Mouse (Mus musculus) neural tube, embryonic 12.5 days (tissue): ENCODE results near the gene Cnnm2. TPM values are rescaled to one million over a fixed set of nuclear protein-coding genes. Genes with fewer than 3 reads are reported as not detected.

Source experiments
- ATAC-seq: fragments of 200-750 bp; cut with Nextera tagmentation; 2 replicates; pipeline ENCODE4 v1.8.0; 2017; ENCODE audit warnings: low read depth, mild to moderate bottlenecking, moderate TSS enrichment, moderate library complexity; ENCODE audit not compliant: low FRiP score
- H3K27ac ChIP-seq: fragments of 300-500 bp; sonication (generic); 2 replicates; pipeline ENCODE4 v1.5.1; 2016
- H3K27me3 ChIP-seq: fragments of 300-500 bp; sonication (generic); replicated peaks from 2 replicates; pipeline ENCODE4 v1.6.1; 2016; ENCODE audit warnings: mild to moderate bottlenecking
- H3K36me3 ChIP-seq: fragments of 300-500 bp; sonication (generic); 2 replicates; pipeline ENCODE4 v1.6.1; 2016; ENCODE audit warnings: mild to moderate bottlenecking
- H3K4me1 ChIP-seq: fragments of 300-500 bp; sonication (generic); 2 replicates; pipeline ENCODE4 v1.6.1; 2016
- H3K4me2 ChIP-seq: fragments of 300-500 bp; sonication (generic); replicated peaks from 2 replicates; pipeline ENCODE4 v1.6.1; 2016; ENCODE audit warnings: mild to moderate bottlenecking
- H3K4me3 ChIP-seq: fragments of 300-500 bp; sonication (generic); 2 replicates; pipeline ENCODE4 v1.5.1; 2016
- H3K9ac ChIP-seq: fragments of 300-500 bp; sonication (generic); 2 replicates; pipeline ENCODE4 v1.6.1; 2016; ENCODE audit warnings: mild to moderate bottlenecking
- H3K9me3 ChIP-seq: fragments of 300-500 bp; sonication (generic); 2 replicates; pipeline ENCODE4 v1.6.1; 2016; ENCODE audit warnings: mild to moderate bottlenecking
- WGBS: fragments of 180-500 bp; shearing (Covaris S2); methylation state at CpG from one replicate; pipeline ENCODE4 v1.1.7; 2016; 5-methylcytosine and 5-hydroxymethylcytosine counted together
- polyA plus RNA-seq: library from polyadenylated mRNA; unstranded; fragments of >200 nt; fragmentation: Nextera tagmentation; extraction: Ambion mirVana; gene quantifications from 2 replicates; pipeline ENCODE4 v1.2.1, GENCODE M21; 2016

The Cnnm2 gene
- polyA plus RNA-seq, 1 experiment from 2014 or later: 8.4 TPM

- H3K9ac ChIP-seq: no peak overlapping the region
- H3K4me3 ChIP-seq: no peak overlapping the region
- no peaks in the 10 kb centered on the region for H3K4me1 ChIP-seq
- H3K27me3 ChIP-seq: no peaks in the 10 kb centered on the region
- WGBS: 65% methylated on average over 4 of the region's 4 CpGs
- H3K27ac ChIP-seq: no peak overlapping the region
- no peaks in the 10 kb centered on the region for H3K9me3 ChIP-seq
- H3K4me2 ChIP-seq: no peak overlapping the region
- ATAC-seq: no peak
- no peaks in the 10 kb centered on the region; the same call in 1 of the 2 replicates for H3K36me3 ChIP-seq
Measured at GRCm38 (mm10) chr19:46928136-46928535, 166.7 kb downstream of the Cnnm2 start.

- Histone ChIP-seq H3K4me1 (no peaks in the 10 kb centered on the region), H3K27me3 (no peaks in the 10 kb centered on the region), H3K27ac (no peak overlapping the region), H3K9ac (no peak overlapping the region), H3K4me3 (no peak overlapping the region), H3K36me3 (no peaks in the 10 kb centered on the region), H3K9me3 (no peaks in the 10 kb centered on the region), H3K4me2 (no peak overlapping the region)
- ATAC-seq: no peak
- 66% methylated on average over 6 of the region's 6 CpGs for WGBS
Measured at GRCm38 (mm10) chr19:46929044-46929587, 167.7 kb downstream of the Cnnm2 start.

Other genes with a start within 250 kb of the Cnnm2 start
- 190 and 194 TPM in 2 replicates for gene Arl3, start 188.4 kb upstream of the Cnnm2 start, polyA plus RNA-seq
- 11.4 and 12.2 TPM in 2 replicates for gene Sfxn2, start 188.2 kb upstream of the Cnnm2 start, polyA plus RNA-seq
- gene Wbp1l, start 162.5 kb upstream of the Cnnm2 start, polyA plus RNA-seq: 53.4 and 54.8 TPM in 2 replicates
- not detected in 2 replicates for gene Cyp17a1, start 88.4 kb upstream of the Cnnm2 start, polyA plus RNA-seq
- 17.2 TPM in 2 replicates for gene Borcs7, start 71.7 kb upstream of the Cnnm2 start, polyA plus RNA-seq
- gene As3mt, start 54.1 kb upstream of the Cnnm2 start, polyA plus RNA-seq: 30.8 and 32.2 TPM in 2 replicates